Mouse (Mus musculus): ENCODE data around the gene Havcr2. TPM values are rescaled to one million over a fixed set of nuclear protein-coding genes. Genes with fewer than 3 reads are reported as not detected.
A peak's percentile ranks its signal among the peaks of the same experiment; 100 is the strongest.
"Not testable (repeated sequence)": the region's sequence is repeated elsewhere in the genome, so short reads cannot be mapped to it uniquely, and the experiment has no call there.

Havcr2 gene
- total and polyA plus RNA-seq, 3 experiments = 0.18 to 2.7 (median 1.6) TPM

- no peak for DNase-seq
These were observed 5.2 kb downstream of the Havcr2 start for GRCm38 (mm10) chr11:46459960-46460359.

GRCm38 (mm10) chr11:46461362-46461761 is 6.6 kb downstream of the Havcr2 start:
- DNase-seq = peak; percentile 27

- DNase-seq = peak; percentile 58
These were observed 7.2 kb downstream of the Havcr2 start for GRCm38 (mm10) chr11:46461931-46462330.

DNA sequence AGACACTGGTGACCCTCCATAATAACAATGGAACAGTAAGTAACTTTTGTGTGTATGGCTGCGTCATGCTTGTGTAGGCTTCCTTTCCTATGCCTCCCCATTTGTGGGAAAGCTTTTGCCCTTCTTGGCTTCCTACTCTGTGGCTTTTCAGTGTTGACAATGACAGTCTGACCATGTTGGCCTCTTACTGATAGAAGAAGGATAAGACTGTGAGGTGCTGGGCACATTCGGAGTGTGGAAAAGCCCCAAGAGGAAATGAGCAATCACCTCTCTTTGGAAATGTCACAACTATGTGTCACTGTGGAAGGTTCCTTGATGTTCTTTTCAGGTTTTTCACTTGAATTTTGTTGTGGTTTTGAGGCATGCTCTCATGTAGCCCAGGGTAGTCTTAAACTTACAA is 12.1 kb downstream of the Havcr2 start:
- no peak for DNase-seq

DNA sequence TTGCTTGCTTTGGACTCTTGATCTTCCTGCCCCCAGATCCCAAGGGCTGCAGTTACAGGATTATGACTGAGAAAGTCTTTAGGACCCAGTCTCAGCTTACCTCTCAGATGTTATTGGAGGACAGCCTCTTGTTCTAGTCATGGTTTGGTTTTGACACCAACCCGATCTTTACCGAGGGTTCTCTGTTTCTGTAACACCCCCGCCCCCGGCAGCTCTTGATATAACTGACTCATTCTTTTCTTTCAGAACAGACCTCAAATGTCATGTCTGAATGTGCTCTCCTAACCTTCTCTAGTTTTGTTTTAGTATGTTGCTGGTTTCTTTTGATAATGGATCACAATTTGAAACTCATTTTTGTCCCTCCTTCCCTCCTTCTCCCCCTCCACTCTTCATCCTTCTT is 19.5 kb downstream of the Havcr2 start:
- no peak for DNase-seq

DNA sequence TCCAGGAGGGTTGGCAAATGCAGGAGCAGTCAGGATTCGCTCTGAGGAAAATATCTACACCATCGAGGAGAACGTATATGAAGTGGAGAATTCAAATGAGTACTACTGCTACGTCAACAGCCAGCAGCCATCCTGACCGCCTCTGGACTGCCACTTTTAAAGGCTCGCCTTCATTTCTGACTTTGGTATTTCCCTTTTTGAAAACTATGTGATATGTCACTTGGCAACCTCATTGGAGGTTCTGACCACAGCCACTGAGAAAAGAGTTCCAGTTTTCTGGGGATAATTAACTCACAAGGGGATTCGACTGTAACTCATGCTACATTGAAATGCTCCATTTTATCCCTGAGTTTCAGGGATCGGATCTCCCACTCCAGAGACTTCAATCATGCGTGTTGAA is 24.6 kb downstream of the Havcr2 start:
- DNase-seq = no peak

- DNase-seq = no peak
These were observed 25.8 kb downstream of the Havcr2 start for GRCm38 (mm10) chr11:46480517-46480916.

DNA sequence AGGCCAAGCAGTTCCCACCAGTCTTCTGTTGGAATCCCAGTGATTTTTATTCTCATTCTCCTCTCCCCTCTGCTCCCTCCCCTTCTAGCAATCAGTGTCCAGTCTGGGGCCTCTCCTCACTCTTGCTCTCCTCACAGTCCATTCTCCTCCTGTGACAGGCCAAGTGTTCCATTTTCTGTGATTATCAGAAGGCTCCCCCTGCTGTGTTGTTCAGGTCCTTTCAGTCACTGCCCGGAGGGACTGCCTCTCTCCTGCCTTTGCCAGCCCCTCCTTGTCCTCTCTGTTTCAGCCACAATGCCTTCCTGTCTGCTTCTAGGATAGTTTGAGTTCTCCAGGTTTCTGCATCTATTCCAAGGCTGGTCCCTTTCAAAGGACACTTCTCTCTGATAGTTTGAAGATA is 33.5 kb downstream of the Havcr2 start:
- no peak for DNase-seq

DNA sequence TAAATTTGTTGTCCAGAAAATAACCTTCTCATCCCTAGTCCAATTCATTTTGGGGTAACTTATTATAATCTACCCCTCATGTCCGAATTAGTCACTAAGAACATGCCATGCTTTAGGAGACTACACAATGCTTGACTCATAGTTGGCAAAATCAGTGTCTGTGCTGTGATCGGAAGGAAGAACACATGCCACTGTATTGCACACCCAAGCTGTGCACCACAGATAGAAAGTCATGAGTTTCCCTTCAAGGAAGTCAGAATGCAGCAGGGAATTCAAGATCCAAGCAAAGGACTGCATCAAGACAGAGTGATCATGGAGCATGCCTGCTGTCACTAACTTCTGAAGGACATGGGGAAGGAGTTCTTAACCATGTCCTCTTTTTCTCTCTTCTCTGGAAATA is 33.9 kb downstream of the Havcr2 start:
- no peak for DNase-seq

DNA sequence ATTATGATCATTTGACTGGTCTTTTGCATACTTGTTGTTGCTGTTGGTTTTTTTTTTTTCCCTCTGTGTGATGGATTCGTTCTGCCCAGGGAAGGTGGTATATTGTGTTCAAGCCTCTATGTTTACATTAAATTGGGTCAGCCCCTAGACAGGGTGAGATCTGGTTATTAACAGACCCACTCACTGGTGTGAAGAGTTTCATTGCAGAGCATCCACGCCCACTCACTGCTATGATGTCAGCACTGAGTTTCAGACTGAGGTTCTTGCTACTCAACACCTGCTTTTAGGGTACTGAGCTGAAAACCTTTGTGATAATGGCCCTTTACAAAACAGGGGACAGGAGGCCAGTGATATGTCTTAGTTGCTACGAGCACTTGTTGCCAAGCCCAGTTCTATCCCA is 52.4 kb downstream of the Havcr2 start:
- DNase-seq = no peak

DNA sequence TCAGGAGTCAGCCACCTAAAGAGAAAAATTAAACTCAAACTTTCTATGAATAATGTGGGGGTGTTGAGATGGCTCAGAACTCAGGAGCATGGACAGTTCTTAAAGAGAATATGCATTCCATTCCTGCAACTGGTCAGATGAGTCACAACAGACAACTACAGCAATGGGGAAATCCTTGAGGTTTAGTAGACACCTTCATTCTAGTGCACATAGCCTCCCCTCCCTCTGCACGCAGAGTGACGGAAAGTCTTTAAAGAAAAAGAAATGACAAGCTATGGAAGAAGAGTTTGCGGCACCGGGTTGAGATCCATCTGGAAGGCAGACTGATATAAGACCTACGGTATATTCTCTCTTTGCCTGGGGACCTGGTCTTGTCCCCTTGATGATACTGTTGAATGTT is 55.2 kb downstream of the Havcr2 start:
- no peak for DNase-seq

GRCm38 (mm10) chr11:46521341-46521740 is 66.6 kb downstream of the Havcr2 start:
- DNase-seq = not testable (repeated sequence)

GRCm38 (mm10) chr11:46522719-46523118 is 68.0 kb downstream of the Havcr2 start:
- DNase-seq = peak; percentile 3

DNA sequence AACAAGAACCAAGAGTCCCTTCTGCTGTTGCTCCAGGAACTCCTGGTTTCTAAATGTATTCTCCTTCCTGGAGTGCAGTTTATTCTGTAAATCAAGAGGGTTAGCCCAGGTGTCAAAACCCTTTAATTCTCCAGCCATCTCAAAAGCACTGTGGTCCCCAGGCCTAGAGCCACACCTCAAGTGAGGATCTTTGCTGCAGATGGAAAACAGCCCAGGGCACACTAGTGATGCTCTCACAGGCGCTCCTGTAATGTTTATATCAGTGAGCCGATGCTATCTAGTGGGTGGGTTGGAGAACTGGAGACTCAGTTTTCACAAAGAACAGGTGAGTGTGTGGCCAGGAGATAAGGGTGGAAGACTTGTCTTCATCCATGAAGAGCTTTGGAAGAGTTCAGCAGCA is 69.2 kb downstream of the Havcr2 start, which contains the start of gene Gm12169:
Gm12169 (plus strand) TSS at position 301 of the 400 bp plus-strand sequence.
- no peak for DNase-seq

GRCm38 (mm10) chr11:46530149-46530548 is 75.4 kb downstream of the Havcr2 start:
- no peak for DNase-seq

Other genes with a start within 250 kb of the Havcr2 start
- gene Fndc9, start 219.4 kb upstream of the Havcr2 start, total RNA-seq (2021) = not detected
- gene Fndc9, start 219.4 kb upstream of the Havcr2 start, polyA plus RNA-seq (2012; rRNA removed) = not detected in 2 replicates
- gene Cyfip2, start 142.1 kb upstream of the Havcr2 start, total RNA-seq (2021) = 10 to 100 TPM; 68.1 to 95.2 TPM
- 24.4 and 34.7 TPM in 2 replicates for gene Cyfip2, start 142.1 kb upstream of the Havcr2 start, polyA plus RNA-seq (2012; rRNA removed)
- under 1 TPM; 0.17 to 0.28 TPM for gene Itk, start 65.4 kb upstream of the Havcr2 start, total RNA-seq (2021)
- 0.03 and 0.11 TPM in 2 replicates for gene Itk, start 65.4 kb upstream of the Havcr2 start, polyA plus RNA-seq (2012; rRNA removed)
- gene Fam71b, start 58.4 kb upstream of the Havcr2 start, total RNA-seq (2021) = not detected
- gene Fam71b, start 58.4 kb upstream of the Havcr2 start, polyA plus RNA-seq (2012; rRNA removed) = not detected in 2 replicates
- gene Med7, start 18.0 kb upstream of the Havcr2 start, total RNA-seq (2021) = 10 to 100 TPM; 39.6 to 54.8 TPM
- 47.1 and 55.3 TPM in 2 replicates for gene Med7, start 18.0 kb upstream of the Havcr2 start, polyA plus RNA-seq (2012; rRNA removed)
- gene Gm12169, start 69.3 kb downstream of the Havcr2 start, total RNA-seq (2021) = not detected
- gene Gm12169, start 69.3 kb downstream of the Havcr2 start, polyA plus RNA-seq (2012; rRNA removed) = not detected in 2 replicates
- gene BC053393, start 116.6 kb downstream of the Havcr2 start, total RNA-seq (2021) = not detected
- not detected in 2 replicates for gene BC053393, start 116.6 kb downstream of the Havcr2 start, polyA plus RNA-seq (2012; rRNA removed)
- not detected for gene Dppa1, start 174.3 kb downstream of the Havcr2 start, total RNA-seq (2021)
- not detected in 2 replicates for gene Dppa1, start 174.3 kb downstream of the Havcr2 start, polyA plus RNA-seq (2012; rRNA removed)